Mouse (Mus musculus): ENCODE results near the gene Lrrc4.

GRCm38 (mm10) chr6:28795792-28796515 lies 35.6 kb downstream of the Lrrc4 start:
- TF ChIP-seq CTCF (IDR thresholded peaks at IDR 0.05; ENCODE audit: extremely low read depth, insufficient read length, insufficient replicate concordance, low read depth, low read length) (no peak), POLR2A (IDR thresholded peaks at IDR 0.05; ENCODE audit: low read depth, low read length) (no peak)

Measured in small intestine, adult 2 months (tissue).